Mouse (Mus musculus): Measurements from ENCODE around the gene Samd5. TPM values are rescaled to one million over a fixed set of nuclear protein-coding genes. Genes with fewer than 3 reads are reported as not detected.
A peak's percentile ranks its signal among the peaks of the same experiment; 100 is the strongest.

Gene Samd5
- 5.4 and 11.1 TPM in 2 replicates for polyA plus RNA-seq (2012; rRNA removed)

DNA sequence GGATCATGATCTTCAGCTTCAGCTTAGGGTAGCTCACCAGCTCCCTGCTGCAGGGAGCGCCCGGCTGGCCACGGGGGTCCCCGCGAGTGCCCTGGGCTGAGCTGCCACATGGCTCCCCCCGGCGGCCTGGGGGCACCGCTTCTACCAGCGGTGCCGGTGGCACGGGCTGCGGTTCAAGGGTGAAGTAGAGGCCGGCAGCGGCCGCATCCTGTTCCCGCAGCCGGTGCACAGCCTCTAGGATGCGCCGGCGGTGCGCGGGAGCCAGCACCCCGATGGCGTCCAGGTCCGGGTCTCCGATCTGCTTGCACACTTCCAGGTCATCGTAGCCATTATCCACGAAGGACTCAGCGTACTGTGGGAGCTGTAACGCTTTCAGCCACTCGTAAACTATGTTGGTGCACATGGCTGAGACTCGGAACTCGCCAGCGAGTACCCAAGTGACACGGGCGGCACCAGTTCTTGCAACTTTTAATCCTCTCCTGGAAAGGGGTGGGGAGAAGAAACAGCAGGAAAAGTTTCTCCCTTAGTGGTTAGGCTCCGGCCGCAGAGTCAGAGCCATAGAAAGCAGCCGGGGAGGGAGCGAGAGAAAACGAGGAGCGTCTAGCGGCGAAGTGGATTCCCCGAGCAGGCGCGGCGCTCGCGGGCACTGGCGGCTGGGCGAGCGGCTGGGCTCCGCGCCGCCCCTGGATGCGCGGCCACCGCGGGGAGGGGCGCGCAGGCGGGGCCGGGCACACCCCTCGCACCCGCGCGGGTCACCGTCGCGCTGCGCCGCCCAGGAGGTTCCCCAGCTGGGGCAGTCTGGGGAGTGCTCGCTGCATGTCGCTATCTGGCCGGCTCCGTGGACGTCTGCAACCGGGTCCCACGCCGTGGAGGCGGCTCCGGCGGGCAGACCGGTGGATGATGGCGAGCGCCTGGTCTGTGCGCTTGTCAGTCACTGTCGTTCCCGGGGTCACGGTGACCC, at the start of gene Samd5:
Gene Samd5 (minus strand): TSS at position 648 of the 961 bp plus-strand sequence.
- TF ChIP-seq CTCF (IDR thresholded peaks at IDR 0.05; ENCODE audit: borderline replicate concordance, extremely low read depth, insufficient read depth, insufficient read length) = no peak
- no peak for TF ChIP-seq POLR2A (IDR thresholded peaks at IDR 0.05; ENCODE audit: borderline replicate concordance, extremely low read depth, insufficient read depth, insufficient read length, poor library complexity, severe bottlenecking)
- DNase-seq (ENCODE audit: low read depth) = peak; percentile 75

DNA sequence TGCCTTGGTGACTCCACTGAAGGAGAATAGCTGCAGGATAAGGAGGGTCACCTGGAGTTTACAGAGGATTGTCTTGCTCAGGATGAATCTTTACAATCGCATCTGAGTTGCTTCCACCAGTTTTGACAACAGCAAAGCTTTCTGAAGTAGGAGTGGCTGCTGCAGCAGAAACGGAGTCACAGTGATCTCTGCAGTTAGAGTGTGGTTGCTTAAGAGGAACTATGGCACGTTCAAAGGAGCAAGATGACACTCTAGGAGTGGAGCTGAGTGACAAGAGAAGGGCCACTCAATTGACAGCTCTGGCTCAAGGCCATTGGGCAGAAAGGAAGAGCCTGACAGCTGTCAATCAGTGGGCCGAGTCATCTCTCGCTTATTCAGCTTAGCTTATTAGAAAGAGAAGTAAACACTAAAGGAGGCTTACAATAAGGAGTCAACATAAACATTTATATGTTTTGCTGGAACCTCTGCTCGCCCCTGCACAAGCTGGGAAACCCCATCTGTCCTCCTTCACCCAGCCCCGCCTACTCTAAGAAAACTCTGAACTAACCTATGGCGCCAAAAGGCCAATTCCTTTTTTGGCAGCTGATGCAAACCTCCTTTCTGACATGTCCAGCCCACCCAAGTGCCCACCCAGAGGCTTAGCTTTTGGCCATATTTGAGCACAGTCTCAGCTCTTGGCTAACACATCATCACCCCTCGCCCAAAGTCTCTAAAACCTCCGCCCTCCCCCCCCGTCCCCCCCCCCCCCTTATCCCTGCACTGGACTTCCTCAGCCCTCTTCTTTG, 47.7 kb upstream of the Samd5 start:
- no peak for DNase-seq (ENCODE audit: low read depth)
- TF ChIP-seq POLR2A (IDR thresholded peaks at IDR 0.05; ENCODE audit: borderline replicate concordance, extremely low read depth, insufficient read depth, insufficient read length, poor library complexity, severe bottlenecking) = no peak
- TF ChIP-seq CTCF (IDR thresholded peaks at IDR 0.05; ENCODE audit: borderline replicate concordance, extremely low read depth, insufficient read depth, insufficient read length) = no peak

DNA sequence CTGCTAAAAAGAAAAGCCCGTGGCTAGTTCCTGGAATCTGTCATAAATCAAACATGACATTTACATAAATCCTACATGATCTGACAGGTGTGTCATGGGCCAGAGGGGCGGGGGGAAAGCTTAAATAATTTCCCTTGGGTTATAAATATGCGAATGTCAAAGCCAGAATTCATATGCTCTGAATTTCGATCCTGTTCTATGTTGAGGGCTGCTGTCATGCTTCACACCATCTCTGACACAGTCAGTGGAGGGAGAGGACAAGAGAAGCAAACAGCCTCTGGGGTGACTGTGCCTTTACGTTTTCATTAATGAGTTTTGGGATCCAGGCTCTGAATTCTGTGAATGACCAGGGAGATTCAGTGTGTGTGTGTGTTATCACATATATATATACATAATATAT, 45.0 kb upstream of the Samd5 start:
- DNase-seq (ENCODE audit: low read depth) = peak; percentile 55
- TF ChIP-seq POLR2A (IDR thresholded peaks at IDR 0.05; ENCODE audit: borderline replicate concordance, extremely low read depth, insufficient read depth, insufficient read length, poor library complexity, severe bottlenecking) (no peak), CTCF (IDR thresholded peaks at IDR 0.05; ENCODE audit: borderline replicate concordance, extremely low read depth, insufficient read depth, insufficient read length) (no peak)

- DNase-seq (ENCODE audit: low read depth) = no peak
- TF ChIP-seq POLR2A (IDR thresholded peaks at IDR 0.05; ENCODE audit: borderline replicate concordance, extremely low read depth, insufficient read depth, insufficient read length, poor library complexity, severe bottlenecking) (no peak), CTCF (IDR thresholded peaks at IDR 0.05; ENCODE audit: borderline replicate concordance, extremely low read depth, insufficient read depth, insufficient read length) (no peak)
Measured at GRCm38 (mm10) chr10:9718086-9718485, 43.1 kb upstream of the Samd5 start.

DNA sequence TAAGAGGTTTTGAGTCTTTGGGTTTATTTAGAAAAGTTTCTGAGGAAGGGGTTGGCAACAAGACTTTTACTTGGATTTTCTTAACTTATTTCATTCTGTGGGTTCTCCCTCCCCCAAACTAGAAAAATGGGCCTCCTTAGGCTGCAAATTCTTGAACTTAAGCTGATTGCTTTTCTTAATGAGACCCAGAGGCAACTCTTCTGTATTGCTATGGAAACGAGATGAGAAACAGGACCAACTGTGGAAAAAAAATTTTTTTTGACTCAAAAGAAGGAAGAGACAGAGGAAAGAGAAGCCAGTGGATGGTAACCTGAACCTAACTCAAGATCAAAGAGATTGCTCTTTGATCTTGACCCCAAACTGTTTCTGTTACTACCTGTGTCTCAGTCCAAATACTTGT, 29.9 kb upstream of the Samd5 start:
- TF ChIP-seq POLR2A (IDR thresholded peaks at IDR 0.05; ENCODE audit: borderline replicate concordance, extremely low read depth, insufficient read depth, insufficient read length, poor library complexity, severe bottlenecking) (no peak), CTCF (IDR thresholded peaks at IDR 0.05; ENCODE audit: borderline replicate concordance, extremely low read depth, insufficient read depth, insufficient read length) (no peak)
- no peak for DNase-seq (ENCODE audit: low read depth)

GRCm38 (mm10) chr10:9699071-9699761, 24.2 kb upstream of the Samd5 start:
- DNase-seq (ENCODE audit: low read depth) = no peak
- TF ChIP-seq CTCF (IDR thresholded peaks at IDR 0.05; ENCODE audit: borderline replicate concordance, extremely low read depth, insufficient read depth, insufficient read length) = no peak
- TF ChIP-seq POLR2A (IDR thresholded peaks at IDR 0.05; ENCODE audit: borderline replicate concordance, extremely low read depth, insufficient read depth, insufficient read length, poor library complexity, severe bottlenecking) = no peak

DNA sequence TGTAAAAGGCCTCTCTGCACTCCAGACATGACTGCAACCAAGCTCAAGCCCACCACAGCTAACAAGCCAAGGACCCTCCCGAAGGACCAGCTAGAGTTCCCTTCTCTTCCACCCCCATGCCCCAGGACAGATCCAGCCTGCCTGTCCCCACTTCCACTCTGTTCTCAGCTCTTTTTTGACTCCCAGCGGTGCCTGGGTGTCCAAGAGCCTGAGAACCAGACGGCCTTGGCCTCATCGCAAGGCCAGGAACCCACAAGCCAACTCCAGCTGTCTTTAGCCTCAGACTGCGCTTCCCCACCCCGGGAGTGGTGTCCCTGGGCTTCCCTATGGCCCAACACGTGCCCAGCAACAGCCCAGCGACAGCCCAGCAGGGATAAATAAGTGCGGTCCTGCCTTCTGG, 23.1 kb upstream of the Samd5 start:
- no peak for TF ChIP-seq CTCF (IDR thresholded peaks at IDR 0.05; ENCODE audit: borderline replicate concordance, extremely low read depth, insufficient read depth, insufficient read length)
- TF ChIP-seq POLR2A (IDR thresholded peaks at IDR 0.05; ENCODE audit: borderline replicate concordance, extremely low read depth, insufficient read depth, insufficient read length, poor library complexity, severe bottlenecking) = no peak
- no peak for DNase-seq (ENCODE audit: low read depth)

DNA sequence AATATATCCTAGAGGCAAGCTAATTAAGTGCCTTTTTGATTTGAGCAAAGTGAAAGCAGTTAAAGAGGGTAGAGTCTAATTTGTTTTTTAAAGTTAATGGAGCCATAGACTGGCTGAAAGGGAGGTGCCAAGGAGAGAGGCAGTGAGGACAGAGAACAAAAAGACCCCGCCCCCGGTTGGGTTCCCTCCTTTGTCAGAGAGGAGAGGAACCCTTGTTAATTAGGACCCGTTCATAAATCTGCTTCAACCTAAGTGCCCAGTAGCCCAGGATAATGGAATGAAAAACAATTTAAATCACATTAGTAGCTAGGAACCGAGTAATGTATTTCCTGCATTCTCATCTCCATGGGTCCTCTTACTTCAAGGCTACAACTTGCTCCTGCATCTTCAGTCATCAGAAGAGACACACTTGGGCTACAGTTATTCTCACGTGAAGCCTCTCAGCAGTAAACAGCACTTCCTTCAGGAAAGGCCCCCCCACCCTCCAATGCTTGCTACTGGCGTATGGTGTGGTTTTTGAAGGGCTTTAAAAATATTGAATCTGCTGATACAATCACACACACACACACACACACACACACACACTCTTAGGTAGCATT, 21.6 kb upstream of the Samd5 start:
- no peak for TF ChIP-seq POLR2A (IDR thresholded peaks at IDR 0.05; ENCODE audit: borderline replicate concordance, extremely low read depth, insufficient read depth, insufficient read length, poor library complexity, severe bottlenecking)
- no peak for TF ChIP-seq CTCF (IDR thresholded peaks at IDR 0.05; ENCODE audit: borderline replicate concordance, extremely low read depth, insufficient read depth, insufficient read length)
- peak; percentile 82 for DNase-seq (ENCODE audit: low read depth)

DNA sequence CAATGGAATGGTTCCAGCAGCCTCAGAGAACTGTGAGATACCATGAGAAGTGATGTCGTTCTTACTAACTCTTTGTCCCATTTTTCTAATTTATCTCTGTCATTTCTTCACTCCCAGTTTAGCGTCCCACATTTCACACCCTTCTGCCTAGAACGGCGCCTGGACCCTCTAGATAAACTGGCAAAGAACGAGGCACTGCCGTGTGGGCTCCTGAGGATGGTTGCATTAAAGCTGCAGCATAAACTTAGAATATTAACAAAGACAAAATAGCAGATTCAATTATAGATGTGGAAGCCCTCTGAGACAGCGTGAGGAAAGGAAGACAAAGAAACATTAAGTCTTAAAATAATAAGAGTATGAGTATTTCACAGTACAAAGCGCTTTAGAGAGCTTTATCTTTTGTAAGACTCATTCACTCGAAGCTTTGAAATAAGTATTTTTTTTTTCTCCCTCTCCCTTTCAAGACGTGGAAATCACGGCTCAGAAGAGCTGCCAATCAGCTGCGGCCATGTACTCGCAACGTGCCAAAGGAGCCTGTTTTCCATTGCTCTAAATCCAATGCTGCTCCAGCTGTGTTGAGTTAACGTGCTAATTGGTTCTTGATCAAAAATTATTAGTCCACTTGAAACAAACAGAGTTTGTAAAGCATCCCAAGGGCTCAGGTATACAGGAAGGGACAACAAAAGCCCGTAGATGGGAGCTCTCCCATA, 19.1 kb upstream of the Samd5 start:
- TF ChIP-seq POLR2A (IDR thresholded peaks at IDR 0.05; ENCODE audit: borderline replicate concordance, extremely low read depth, insufficient read depth, insufficient read length, poor library complexity, severe bottlenecking) = no peak
- no peak for TF ChIP-seq CTCF (IDR thresholded peaks at IDR 0.05; ENCODE audit: borderline replicate concordance, extremely low read depth, insufficient read depth, insufficient read length)
- DNase-seq (ENCODE audit: low read depth) = peak; percentile 85

DNA sequence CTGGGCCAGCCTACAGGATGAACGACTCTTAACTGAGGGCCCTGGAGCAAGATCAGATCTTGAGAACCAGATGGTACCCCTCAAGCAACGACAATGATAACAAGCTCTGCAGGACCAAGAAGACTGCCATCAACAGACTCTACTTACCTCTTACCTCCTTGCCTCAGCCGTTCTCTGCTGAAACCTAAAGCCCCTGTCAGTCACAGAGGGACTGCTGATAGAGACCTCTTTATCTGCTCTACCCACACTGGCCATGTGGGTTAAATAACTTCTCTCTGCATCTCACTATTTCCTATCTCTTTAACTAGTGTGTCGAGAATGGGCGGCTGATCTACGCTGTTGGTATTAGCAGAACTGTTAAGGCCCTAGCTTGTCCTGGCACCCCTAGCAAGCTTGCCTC, 5.9 kb upstream of the Samd5 start:
- no peak for TF ChIP-seq POLR2A (IDR thresholded peaks at IDR 0.05; ENCODE audit: borderline replicate concordance, extremely low read depth, insufficient read depth, insufficient read length, poor library complexity, severe bottlenecking)
- no peak for TF ChIP-seq CTCF (IDR thresholded peaks at IDR 0.05; ENCODE audit: borderline replicate concordance, extremely low read depth, insufficient read depth, insufficient read length)

More for the DNA sequence above, 5.9 kb upstream of the Samd5 start:
- no peak for DNase-seq (ENCODE audit: low read depth)

Data from brain, embryonic 14.5 days (tissue).